Mouse (Mus musculus): ENCODE results near the gene Bcl2a1a. TPM values are rescaled to one million over a fixed set of nuclear protein-coding genes. Genes with fewer than 3 reads are reported as not detected.
"Not testable (repeated sequence)": the region's sequence is repeated elsewhere in the genome, so short reads cannot be mapped to it uniquely, and the experiment has no call there.

Gene Bcl2a1a
- total RNA-seq (2021) = not detected
- long read RNA-seq, experiment 1 = 0 reads
- long read RNA-seq, experiment 2, partial matches to known transcripts = 0 of 2 reads
- long read RNA-seq, experiment 2, other reads (novel, unspliced or antisense) = 0 of 2 reads

GRCm38 (mm10) chr9:88956670-88957153 lies at the start of gene Bcl2a1a:
Gene Bcl2a1a, plus strand, starts transcription at chr9:88956900.
- not testable (repeated sequence) for DNase-seq (ENCODE audit: low spot score in 2 of 2)

DNA sequence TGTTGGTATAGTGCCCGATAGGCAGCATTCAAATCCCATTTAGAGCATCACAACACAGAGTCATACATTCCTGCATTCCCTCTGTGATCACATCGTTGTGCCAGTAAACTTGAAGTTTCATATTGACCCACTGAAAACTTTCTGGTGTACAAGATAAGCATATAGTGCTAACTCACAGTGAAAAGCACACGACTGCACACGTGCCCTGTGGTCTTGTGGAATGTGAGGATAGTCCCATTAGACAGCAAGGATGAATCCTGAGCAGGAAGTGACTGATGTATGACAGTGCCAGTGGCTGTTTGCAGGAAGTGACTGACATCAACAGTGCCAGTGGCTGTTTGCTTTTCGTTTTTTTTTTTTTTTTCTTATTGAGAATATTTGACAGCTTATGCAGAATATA lies 40.1 kb upstream of the Bcl2a1a start:
- DNase-seq (ENCODE audit: low spot score in 2 of 2) = not testable (repeated sequence)

DNA sequence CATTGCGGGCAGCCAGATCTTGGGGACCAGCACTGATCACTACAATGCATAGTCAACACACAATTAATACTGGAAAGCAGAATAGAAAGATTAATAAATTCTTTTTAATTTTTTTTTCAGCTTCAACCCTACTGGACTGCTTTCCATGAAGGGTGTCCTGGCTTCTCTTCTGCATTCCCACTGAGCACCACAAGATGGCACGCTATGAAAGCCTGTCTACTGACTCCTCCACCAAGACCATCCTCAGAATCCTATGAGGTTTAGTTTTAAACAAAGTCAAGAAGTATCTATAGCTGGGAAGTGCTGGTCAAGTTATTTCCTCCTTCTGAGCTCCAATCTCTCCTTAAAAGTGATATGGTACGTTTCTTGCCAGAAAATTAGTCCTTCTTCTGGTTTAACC lies 18.4 kb upstream of the Bcl2a1a start:
- DNase-seq (ENCODE audit: low spot score in 2 of 2) = not testable (repeated sequence)

- DNase-seq (ENCODE audit: low spot score in 2 of 2) = not testable (repeated sequence)
Measured at GRCm38 (mm10) chr9:88951466-88951865, 5.2 kb upstream of the Bcl2a1a start.

DNA sequence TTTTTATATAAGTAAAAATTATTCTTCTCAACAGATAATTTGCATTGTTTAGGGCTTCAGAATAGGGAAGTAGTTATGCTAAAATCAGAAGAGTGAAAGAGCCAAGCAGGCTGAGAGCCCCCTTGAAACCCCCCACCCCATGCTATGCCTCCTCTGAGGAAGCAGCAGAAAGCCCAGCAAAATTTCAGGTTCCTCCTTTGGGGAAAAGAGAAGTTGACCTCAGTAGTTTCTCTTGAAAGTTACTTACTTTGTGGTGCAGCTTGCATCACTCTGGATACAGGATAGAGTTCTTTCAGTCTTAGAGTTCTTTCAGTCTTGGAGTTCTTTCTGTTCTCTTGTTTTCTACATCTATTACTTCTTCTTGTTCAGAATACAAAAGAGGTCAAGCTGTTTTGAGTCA lies 3.5 kb upstream of the Bcl2a1a start:
- DNase-seq (ENCODE audit: low spot score in 2 of 2) = not testable (repeated sequence)

DNA sequence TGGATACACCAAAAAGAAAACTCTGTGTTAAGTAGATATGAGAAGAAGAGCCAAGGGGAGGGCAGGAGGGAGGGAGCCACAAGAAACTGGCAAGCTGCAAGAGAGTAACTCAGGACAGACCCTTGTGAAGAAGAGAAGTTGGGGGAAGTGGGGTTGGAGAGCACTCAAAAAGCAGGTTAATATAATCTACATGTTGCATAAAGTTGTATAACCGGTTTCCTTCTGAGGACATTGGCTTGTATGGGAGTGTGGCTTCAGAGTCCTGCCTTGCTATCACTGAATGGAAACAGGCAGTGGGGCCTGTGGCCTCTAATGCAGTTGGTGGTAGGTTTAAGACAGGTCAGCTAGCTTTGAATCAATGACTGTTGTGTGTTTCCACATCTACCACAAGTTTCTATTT lies 1.5 kb upstream of the Bcl2a1a start:
- DNase-seq (ENCODE audit: low spot score in 2 of 2) = not testable (repeated sequence)

DNA sequence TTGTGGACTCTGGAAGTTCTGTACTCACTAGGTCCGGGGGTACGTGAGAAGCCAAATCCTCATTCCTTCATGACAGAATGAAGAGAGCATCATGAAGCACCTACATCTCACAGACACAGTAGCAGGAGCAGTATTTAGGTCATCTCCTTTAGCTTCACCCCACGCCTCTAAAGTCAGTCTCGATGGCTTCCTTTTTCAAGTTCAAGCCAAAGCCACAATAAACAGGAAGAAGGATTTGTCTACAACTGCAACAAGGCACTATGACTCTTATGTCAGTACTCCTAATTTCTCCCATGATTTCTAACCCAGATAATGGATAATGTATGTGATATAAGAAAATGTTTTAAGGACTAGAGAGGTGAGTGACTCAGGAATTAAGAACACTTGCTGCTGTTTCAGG lies 665 bp upstream of the Bcl2a1a start:
- not testable (repeated sequence) for DNase-seq (ENCODE audit: low spot score in 2 of 2)

DNA sequence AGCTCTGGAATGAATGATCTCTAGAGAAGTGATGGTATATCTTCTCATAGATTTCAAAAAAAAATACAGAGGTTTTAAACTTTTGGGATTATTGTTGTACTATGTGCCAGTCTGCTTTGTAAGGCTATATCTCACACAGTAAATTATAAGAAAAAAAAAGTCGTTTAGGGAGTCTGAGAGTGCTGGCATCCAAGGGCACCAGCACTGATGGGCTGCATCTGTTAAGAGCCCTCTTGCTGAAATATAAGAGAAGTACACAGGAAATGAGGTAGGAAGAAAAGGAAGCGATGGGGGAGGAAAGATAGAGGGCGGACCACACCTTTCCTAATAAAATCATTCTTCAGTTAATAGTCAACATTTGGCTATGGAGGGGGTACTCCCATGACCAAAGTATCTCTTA lies 2.2 kb downstream of the Bcl2a1a start:
- no peak for DNase-seq (ENCODE audit: low spot score in 2 of 2)

GRCm38 (mm10) chr9:88959981-88960380 lies 3.3 kb downstream of the Bcl2a1a start:
- not testable (repeated sequence) for DNase-seq (ENCODE audit: low spot score in 2 of 2)

GRCm38 (mm10) chr9:88966462-88966861 lies 9.8 kb downstream of the Bcl2a1a start:
- DNase-seq (ENCODE audit: low spot score in 2 of 2) = not testable (repeated sequence)

DNA sequence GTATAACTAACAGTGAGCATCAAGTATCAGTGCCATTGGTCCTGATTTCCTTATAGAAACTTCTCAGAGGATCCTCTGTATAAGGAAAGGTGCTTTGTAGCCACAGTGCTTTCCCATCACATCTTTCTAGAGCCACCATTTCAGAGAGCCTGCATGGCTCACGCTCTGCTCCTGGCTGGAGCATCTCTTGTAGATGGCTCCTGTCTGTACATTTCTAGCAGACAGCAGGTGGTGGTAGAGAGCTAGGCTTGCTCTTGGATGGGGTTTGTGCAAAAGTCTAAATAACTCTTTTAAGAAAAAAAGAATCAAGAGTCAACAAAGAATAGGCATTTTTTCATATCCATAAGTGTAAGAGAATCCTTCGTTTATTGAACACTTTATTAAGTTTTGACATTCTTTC lies 12.8 kb downstream of the Bcl2a1a start:
- not testable (repeated sequence) for DNase-seq (ENCODE audit: low spot score in 2 of 2)

DNA sequence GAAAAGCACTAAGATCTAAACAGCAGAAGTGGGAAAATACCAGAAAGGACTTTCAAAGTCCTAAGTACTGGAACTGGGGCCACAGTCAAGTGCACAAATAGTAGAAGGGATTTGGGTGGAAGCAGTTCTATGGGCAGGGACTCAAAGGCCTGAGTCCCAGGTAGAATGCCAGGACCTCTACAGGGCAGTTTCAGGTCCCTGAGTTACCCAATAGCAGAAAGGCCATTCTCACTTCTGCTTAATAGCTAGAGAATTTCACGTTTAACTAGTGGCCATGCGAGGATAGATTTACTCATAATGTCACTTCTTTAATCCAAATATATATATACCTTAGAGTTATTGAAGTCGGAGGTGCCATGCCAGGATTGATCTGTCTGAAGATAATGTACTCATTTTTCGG lies 20.2 kb downstream of the Bcl2a1a start:
- not testable (repeated sequence) for DNase-seq (ENCODE audit: low spot score in 2 of 2)

- not testable (repeated sequence) for DNase-seq (ENCODE audit: low spot score in 2 of 2)
Measured at GRCm38 (mm10) chr9:88979781-88980180, 23.1 kb downstream of the Bcl2a1a start.

DNA sequence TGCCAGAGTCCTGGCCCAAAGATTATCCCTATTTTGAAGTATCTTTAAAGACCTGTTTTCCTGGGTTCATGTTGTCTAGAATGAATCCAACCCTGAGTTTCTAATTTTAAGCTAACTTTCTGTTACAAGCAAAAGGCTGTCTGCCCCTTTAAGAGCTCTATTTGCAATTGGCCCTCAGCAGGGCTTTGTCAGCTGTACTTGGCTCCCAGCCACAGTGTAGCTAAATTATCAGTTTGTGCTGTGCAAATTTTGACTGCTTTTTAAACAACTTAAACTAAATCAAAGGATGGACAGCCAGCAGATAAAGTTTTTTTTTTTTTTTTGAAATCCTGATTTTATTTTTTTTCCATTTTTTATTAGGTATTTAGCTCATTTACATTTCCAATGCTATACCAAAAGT lies 44.8 kb downstream of the Bcl2a1a start:
- DNase-seq (ENCODE audit: low spot score in 2 of 2) = not testable (repeated sequence)

Other genes with a start within 250 kb of the Bcl2a1a start
- gene Mthfsl, start 236.6 kb upstream of the Bcl2a1a start, total RNA-seq (2021) = 10 to 100 TPM; 18.3 to 18.9 TPM
- under 1 TPM in 1 of 2 experiments, not detected in 1; 0.47 TPM for gene Bcl2a1d, start 225.0 kb upstream of the Bcl2a1a start, total RNA-seq (2021)
- not detected for gene Trim43c, start 117.7 kb upstream of the Bcl2a1a start, total RNA-seq (2021)
- under 1 TPM in 1 of 2 experiments, not detected in 1; 0.17 TPM for gene Trim43b, start 135.9 kb downstream of the Bcl2a1a start, total RNA-seq (2021)
- 1 to 10 TPM in 1 of 2 experiments, not detected in 1; 1.0 TPM for gene Bcl2a1b, start 242.3 kb downstream of the Bcl2a1a start, total RNA-seq (2021)
- gene Gm29094, start 242.5 kb downstream of the Bcl2a1a start, total RNA-seq (2021) = 1 to 10 TPM in 1 of 2 experiments, not detected in 1; 1.3 TPM